In genomic region chr15:83583419-83584156, GRCm38 (mm10) we compare ENCODE assay signal across 9 mouse cellular contexts. TPM values are rescaled to one million over a fixed set of nuclear protein-coding genes. Genes with fewer than 3 reads are reported as not detected.
DNase-seq lines count a peak whose midpoint lies in the region; ATAC-seq and TF ChIP-seq lines count a peak whose summit lies in the region.
"Had no signal": no experiment of that assay in that cellular context is flagged by ENCODE, and none has a peak within 500 bp of the region (broad histone marks: within the 10 kb centered on the region; RNA-seq: fewer than 3 reads in every experiment).

No protein-coding gene starts in this region.

- H3K27ac ChIP-seq in cerebellum, adult 2 months (ENCODE audit: insufficient read depth, low read length): no peak overlapping the region
- H3K27ac ChIP-seq in liver, embryonic 13.5 days: peak overlapping the region; percentile 78
- H3K27ac ChIP-seq: heart, embryonic 15.5 days had no signal

- peak overlapping the region; percentile 61 for H3K9ac ChIP-seq in liver, embryonic 13.5 days
- H3K9ac ChIP-seq: heart, embryonic 15.5 days had no signal

- peaks cover 100% of the 10 kb centered on the region for H3K36me3 ChIP-seq in liver, embryonic 13.5 days

- H3K4me1 ChIP-seq in cerebellum, adult 2 months (ENCODE audit: control insufficient read depth, insufficient read depth, low read length): no peaks in the 10 kb centered on the region
- H3K4me1 ChIP-seq in liver, embryonic 13.5 days (replicated peaks): peaks cover 26% of the 10 kb centered on the region
- H3K4me1 ChIP-seq: heart, embryonic 15.5 days had no signal

- H3K9me3 ChIP-seq in liver, embryonic 13.5 days (replicated peaks): peaks cover 13% of the 10 kb centered on the region
- H3K9me3 ChIP-seq: heart, embryonic 15.5 days had no signal

- TF ChIP-seq CTCF in cerebellum, adult 2 months (IDR thresholded peaks at IDR 0.05; ENCODE audit: borderline replicate concordance, insufficient read depth, low read depth, low read length): peak; percentile 45

- no peak for DNase-seq in cerebellum, adult 2 months
- DNase-seq in cerebellum, postnatal 4 days (ENCODE audit: low spot score in 2 of 2): no peak
- peak; percentile 60 for DNase-seq in urinary bladder, postnatal 14 days (ENCODE audit: low spot score)
- no peak for DNase-seq in urinary bladder, postnatal 4 days (ENCODE audit: low spot score in 2 of 2)
- DNase-seq in gastrocnemius, postnatal 36 days: peak; percentile 35 to 53
- peak; percentile 57 for DNase-seq in liver, embryonic 13.5 days
- peak; percentile 68 to 82 for DNase-seq in spleen, postnatal 4 days (ENCODE audit: low spot score in 2 of 2)
- no peak for DNase-seq in cerebellum, adult 8-10 months

- no peak for TF ChIP-seq POLR2A in cerebellum, adult 2 months (IDR thresholded peaks at IDR 0.05; ENCODE audit: borderline replicate concordance, insufficient read depth, low read length)

- H3K4me2 ChIP-seq in liver, embryonic 13.5 days: peak overlapping the region; percentile 56
- H3K4me2 ChIP-seq: heart, embryonic 15.5 days had no signal

- intact Hi-C loops in gastrocnemius, postnatal 36 days (cut with DNase I): no loop called here

- WGBS in cerebellum, adult 2 months: 75% methylated on average over 8 of the region's 8 CpGs
- 53% methylated on average over 8 of the region's 8 CpGs for WGBS in liver, embryonic 13.5 days (ENCODE audit: insufficient replicate concordance)

- no peak overlapping the region for H3K4me3 ChIP-seq in cerebellum, adult 2 months (replicated peaks; ENCODE audit: insufficient read depth, low read depth, low read length)
- peak overlapping the region; percentile 25 for H3K4me3 ChIP-seq in liver, embryonic 13.5 days (replicated peaks)
- H3K4me3 ChIP-seq: heart, embryonic 15.5 days had no signal

- no peaks in the 10 kb centered on the region for H3K27me3 ChIP-seq in cerebellum, adult 2 months (ENCODE audit: control insufficient read depth, insufficient read depth, low read length)
- no peaks in the 10 kb centered on the region for H3K27me3 ChIP-seq in liver, embryonic 13.5 days
- H3K27me3 ChIP-seq: heart, embryonic 15.5 days had no signal

- ATAC-seq in liver, embryonic 13.5 days (ENCODE audit: low read depth): peak; percentile 86

RNA-seq across cellular contexts. Expression of gene Ttll12, which starts 11.4 kb away (rescaled TPM):
- 15.7 and 16.1 TPM in 2 replicates for polyA plus RNA-seq in cerebellum, adult 2 months (2012; rRNA removed)
- 1 to 10 TPM; 4.4 to 4.7 TPM for total RNA-seq in gastrocnemius, postnatal 36 days (2021)
- polyA plus RNA-seq in liver, embryonic 13.5 days (2015; fragmentation: Nextera tagmentation; extraction: Ambion mirVana): 47.2 and 53.2 TPM in 2 replicates

RNA-seq across cellular contexts. Expression of gene Mcat, which starts 20.0 kb away (rescaled TPM):
- 22.9 and 25.0 TPM in 2 replicates for polyA plus RNA-seq in cerebellum, adult 2 months (2012; rRNA removed)
- 10 to 100 TPM; 18.2 to 20.1 TPM for total RNA-seq in gastrocnemius, postnatal 36 days (2021)
- 18.1 and 21.0 TPM in 2 replicates for polyA plus RNA-seq in liver, embryonic 13.5 days (2015; fragmentation: Nextera tagmentation; extraction: Ambion mirVana)

RNA-seq across cellular contexts. Expression of gene Tspo, which starts 20.2 kb away (rescaled TPM):
- polyA plus RNA-seq in cerebellum, adult 2 months (2012; rRNA removed): 12.2 and 13.7 TPM in 2 replicates
- 10 to 100 TPM; 20.8 to 23.4 TPM for total RNA-seq in gastrocnemius, postnatal 36 days (2021)
- 186 and 227 TPM in 2 replicates for polyA plus RNA-seq in liver, embryonic 13.5 days (2015; fragmentation: Nextera tagmentation; extraction: Ambion mirVana)

RNA-seq across cellular contexts. Expression of gene Bik, which starts 56.9 kb away (rescaled TPM):
- polyA plus RNA-seq in cerebellum, adult 2 months (2012; rRNA removed): 0.31 and 0.84 TPM in 2 replicates
- total RNA-seq in gastrocnemius, postnatal 36 days (2021): 1 to 10 TPM in 1 of 2 experiments, under 1 TPM in 1; 0.76 to 1.6 TPM
- polyA plus RNA-seq in liver, embryonic 13.5 days (2015; fragmentation: Nextera tagmentation; extraction: Ambion mirVana): 1.1 and 1.5 TPM in 2 replicates

Comparison
In these comparisons a context has a peak if more than half of its experiments do, and no peak if none do; other contexts are left out.
1. DNase-seq: peak in urinary bladder, postnatal 14 days (single experiment), gastrocnemius, postnatal 36 days (2 of 2), liver, embryonic 13.5 days (single experiment) and spleen, postnatal 4 days (2 of 2); none in cerebellum, adult 2 months (0 of 2), cerebellum, postnatal 4 days (0 of 2), urinary bladder, postnatal 4 days (0 of 2) and cerebellum, adult 8-10 months (single experiment).
2. RNA of gene Tspo, which starts 20.2 kb away (polyA plus RNA-seq): 186 to 227 TPM in liver, embryonic 13.5 days; 12.2 to 13.7 TPM in cerebellum, adult 2 months; every median in the first group is over 10 times any median in the second.